8 mouse cellular contexts compared by ENCODE assay signal in the genomic region with DNA sequence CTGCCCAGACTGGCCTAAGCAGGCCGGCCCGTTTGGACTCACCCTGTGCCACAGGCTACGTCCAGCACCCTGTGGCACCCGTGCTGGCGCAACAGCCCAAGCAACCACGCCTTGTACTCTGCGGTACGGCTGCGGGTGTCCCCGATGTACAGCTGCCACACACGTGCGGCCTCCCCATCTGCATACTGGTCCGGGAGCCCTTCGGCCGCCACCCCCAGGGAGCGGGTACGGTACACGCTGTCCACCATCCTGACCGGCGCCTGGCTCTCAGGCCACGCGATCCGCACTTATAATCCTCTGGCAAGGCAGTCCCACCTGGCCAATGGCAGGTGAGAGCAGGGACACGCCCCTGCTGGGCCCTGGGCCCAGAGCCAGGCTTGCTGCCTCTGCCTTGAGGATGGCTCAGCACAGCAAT. TPM values are rescaled to one million over a fixed set of nuclear protein-coding genes. Genes with fewer than 3 reads are reported as not detected.
A peak's percentile ranks its signal among the peaks of the same experiment; 100 is the strongest.
DNase-seq lines count a peak whose midpoint lies in the region; ATAC-seq and TF ChIP-seq lines count a peak whose summit lies in the region.

Gene Gnmt (minus strand): TSS at position 265 of the 415 bp plus-strand sequence.

- peaks cover 8% of the 10 kb centered on the region for H3K4me1 ChIP-seq in testis, adult 2 months (ENCODE audit: control insufficient read depth, insufficient read depth, low read length)
- 0 out of 2 replicates have a peak, but pooled peaks cover 5% of the 10 kb centered on the region for H3K4me1 ChIP-seq in forebrain, embryonic 15.5 days

- H3K27me3 ChIP-seq in testis, adult 2 months (ENCODE audit: control insufficient read depth, insufficient read depth, low read length) = no peaks in the 10 kb centered on the region
- peaks cover 7% of the 10 kb centered on the region; the same call in 1 of the 2 replicates for H3K27me3 ChIP-seq in forebrain, embryonic 15.5 days

- H3K4me3 ChIP-seq in testis, adult 2 months (ENCODE audit: control insufficient read depth, low read depth, low read length) = peak within 1 kb of the TSS; percentile 14
- H3K4me3 ChIP-seq in forebrain, embryonic 15.5 days = no peak within 1 kb of the TSS

- ATAC-seq in forebrain, embryonic 15.5 days (replicated peaks) = no peak
- ATAC-seq in megakaryocyte progenitor cell, adult 5-6 weeks (replicated peaks; ENCODE audit: poor library complexity) = peak; percentile 5; the same call in 1 of the 2 replicates

- no peak within 1 kb of the TSS for H3K4me2 ChIP-seq in forebrain, embryonic 15.5 days (replicated peaks)

- no peak within 1 kb of the TSS for H3K27ac ChIP-seq in testis, adult 2 months (ENCODE audit: control insufficient read depth, insufficient read depth, low read depth, low read length)
- no peak within 1 kb of the TSS for H3K27ac ChIP-seq in forebrain, embryonic 15.5 days (replicated peaks)

- H3K9me3 ChIP-seq in forebrain, embryonic 15.5 days = no peaks in the 10 kb centered on the region

- TF ChIP-seq CTCF in testis, adult 2 months (IDR thresholded peaks at IDR 0.05; ENCODE audit: control insufficient read depth, insufficient read depth, insufficient replicate concordance, low read depth, low read length) = no peak

- 17% methylated on average over 24 of the region's 24 CpGs for WGBS in forebrain, embryonic 15.5 days

- no peak for DNase-seq in testis, postnatal 14 days (ENCODE audit: low spot score)
- DNase-seq in kidney, postnatal 4 days = peak; percentile 51 to 73
- DNase-seq in right cerebral cortex, postnatal 14 days = no peak
- no peak for DNase-seq in gastrocnemius, adult 8-10 months (ENCODE audit: low spot score in 2 of 2)
- DNase-seq in adrenal gland, adult (ENCODE audit: inconsistent age in 2 of 2, low spot score in 1 of 2) = no peak

- 0 out of 2 replicates have a peak within 1 kb of the TSS, but pooled peaks have one; percentile 15 for H3K9ac ChIP-seq in forebrain, embryonic 15.5 days (replicated peaks)

- no peaks in the 10 kb centered on the region for H3K36me3 ChIP-seq in testis, adult 2 months (ENCODE audit: control insufficient read depth, insufficient read depth, low read length)
- H3K36me3 ChIP-seq in forebrain, embryonic 15.5 days = peaks cover 3% of the 10 kb centered on the region; the same call in 1 of the 2 replicates

- no peak for TF ChIP-seq POLR2A in testis, adult 2 months (IDR thresholded peaks at IDR 0.05; ENCODE audit: control insufficient read depth, low read depth, low read length)

RNA-seq across cellular contexts. Expression of gene Gnmt, which starts in this region (rescaled TPM):
- 2.3 and 3.7 TPM in 2 replicates for polyA plus RNA-seq in testis, adult 2 months (2012; rRNA removed)
- polyA plus RNA-seq in forebrain, embryonic 15.5 days (2015; fragmentation: Nextera tagmentation; extraction: Ambion mirVana) = 0.89 and 0.95 TPM in 2 replicates
- not detected in 2 replicates for total RNA-seq in megakaryocyte progenitor cell, adult 5-6 weeks (2015)
- total RNA-seq in megakaryocyte progenitor cell, adult 5-6 weeks (2017) = not detected in 2 replicates
- 1 to 10 TPM in 2 of 4 experiments, under 1 TPM in 2; 0.65 to 5.1 (median 1.9) TPM for total RNA-seq in gastrocnemius, adult 8-10 months (2022)

Comparison
In these comparisons a context has a peak if more than half of its experiments do, and no peak if none do; other contexts are left out.
1. Peak in ATAC-seq in megakaryocyte progenitor cell, adult 5-6 weeks; RNA of the gene not detected or under 1 TPM.
2. DNase-seq: peak in kidney, postnatal 4 days (2 of 2); none in testis, postnatal 14 days (single experiment), right cerebral cortex, postnatal 14 days (single experiment), gastrocnemius, adult 8-10 months (0 of 2) and adrenal gland, adult (0 of 2).